ENCODE assay signal across 22 mouse cellular contexts in genomic region chr11:105975050-105975449, GRCm38 (mm10). TPM values are rescaled to one million over a fixed set of nuclear protein-coding genes. Genes with fewer than 3 reads are reported as not detected.
DNase-seq lines count a peak whose midpoint lies in the region; ATAC-seq lines count a peak whose summit lies in the region.
"Had no signal": no experiment of that assay in that cellular context is flagged by ENCODE, and none has a peak within 500 bp of the region (broad histone marks: within the 10 kb centered on the region; RNA-seq: fewer than 3 reads in every experiment).

No protein-coding gene starts in this region.

- ATAC-seq in kidney, embryonic 14.5 days (ENCODE audit: low FRiP score, low TSS enrichment) = no peak
- peak; percentile 26; the same call in 1 of the 2 replicates for ATAC-seq in megakaryocyte progenitor cell, adult 5-6 weeks (replicated peaks; ENCODE audit: poor library complexity)
- no peak for ATAC-seq in forebrain, embryonic 13.5 days
- ATAC-seq: inflammation-experienced regulatory T-cells, adult 6 months had no signal

- WGBS in kidney, embryonic 14.5 days = 86% methylated on average over 3 of the region's 3 CpGs
- 71% methylated on average over 3 of the region's 3 CpGs for WGBS in forebrain, embryonic 13.5 days

- H3K4me1 ChIP-seq in kidney, embryonic 14.5 days (ENCODE audit: control insufficient read depth, insufficient read depth, low read length) = no peaks in the 10 kb centered on the region
- H3K4me1 ChIP-seq in forebrain, embryonic 13.5 days = no peaks in the 10 kb centered on the region
- H3K4me1 ChIP-seq: embryonic facial prominence, embryonic 13.5 days; heart, embryonic 13.5 days; megakaryocyte, embryonic 14.5 days; neural tube, embryonic 15.5 days had no signal

- no peak overlapping the region for H3K4me3 ChIP-seq in kidney, embryonic 14.5 days (ENCODE audit: low read length)
- H3K4me3 ChIP-seq in forebrain, embryonic 13.5 days = no peak overlapping the region
- H3K4me3 ChIP-seq: embryonic facial prominence, embryonic 13.5 days; heart, embryonic 13.5 days; megakaryocyte, embryonic 14.5 days; neural tube, embryonic 15.5 days had no signal

- DNase-seq in kidney, adult 9 months = peak; percentile 61
- peak; percentile 74 for DNase-seq in cerebellum, adult 11-12 months
- peak; percentile 78 to 79 for DNase-seq in cerebellum, postnatal 10 days
- DNase-seq in urinary bladder, postnatal 4 days (ENCODE audit: low spot score in 2 of 2) = no peak
- DNase-seq: layer of hippocampus, adult 9-11 months; liver; lung, adult 2 months; retina, postnatal 1 day; thymus, postnatal 14 days had no signal

- no peak overlapping the region for H3K27ac ChIP-seq in kidney, embryonic 14.5 days (ENCODE audit: low read depth, low read length)
- H3K27ac ChIP-seq in forebrain, embryonic 13.5 days = no peak overlapping the region
- H3K27ac ChIP-seq: embryonic facial prominence, embryonic 13.5 days; heart, embryonic 13.5 days; neural tube, embryonic 15.5 days had no signal

- H3K36me3 ChIP-seq in kidney, embryonic 14.5 days (ENCODE audit: control insufficient read depth, insufficient read depth, low read length) = no peaks in the 10 kb centered on the region
- H3K36me3 ChIP-seq in forebrain, embryonic 13.5 days (ENCODE audit: poor library complexity, severe bottlenecking) = no peaks in the 10 kb centered on the region
- H3K36me3 ChIP-seq: embryonic facial prominence, embryonic 13.5 days; heart, embryonic 13.5 days; neural tube, embryonic 15.5 days had no signal

- no peak overlapping the region for H3K9ac ChIP-seq in kidney, embryonic 14.5 days (ENCODE audit: low read depth, low read length)
- H3K9ac ChIP-seq in forebrain, embryonic 13.5 days = no peak overlapping the region
- H3K9ac ChIP-seq: embryonic facial prominence, embryonic 13.5 days; heart, embryonic 13.5 days; neural tube, embryonic 15.5 days had no signal

- H3K9me3 ChIP-seq in kidney, embryonic 14.5 days (ENCODE audit: control insufficient read depth, low read length) = no peaks in the 10 kb centered on the region
- no peaks in the 10 kb centered on the region for H3K9me3 ChIP-seq in forebrain, embryonic 13.5 days (replicated peaks)
- H3K9me3 ChIP-seq: embryonic facial prominence, embryonic 13.5 days; heart, embryonic 13.5 days; megakaryocyte, embryonic 14.5 days; neural tube, embryonic 15.5 days had no signal

- H3K4me2 ChIP-seq in kidney, embryonic 14.5 days (replicated peaks; ENCODE audit: low read depth, low read length) = no peak overlapping the region
- H3K4me2 ChIP-seq in forebrain, embryonic 13.5 days = no peak overlapping the region
- H3K4me2 ChIP-seq: embryonic facial prominence, embryonic 13.5 days; heart, embryonic 13.5 days; neural tube, embryonic 15.5 days had no signal

- no peaks in the 10 kb centered on the region for H3K27me3 ChIP-seq in kidney, embryonic 14.5 days (ENCODE audit: control insufficient read depth, insufficient read depth, low read length)
- no peaks in the 10 kb centered on the region for H3K27me3 ChIP-seq in forebrain, embryonic 13.5 days

RNA-seq across cellular contexts. Expression of gene Ace, which starts 7.3 kb away (rescaled TPM):
- 1.4 and 4.8 TPM in 2 replicates for polyA plus RNA-seq in kidney, embryonic 14.5 days (2014; fragmentation: Nextera tagmentation; extraction: Ambion mirVana)
- total RNA-seq in megakaryocyte progenitor cell, adult 5-6 weeks (2015) = 0.15 and 0.59 TPM in 2 replicates
- 0.04 and 0.10 TPM in 2 replicates for total RNA-seq in megakaryocyte progenitor cell, adult 5-6 weeks (2017)
- 0.57 and 0.97 TPM in 2 replicates for polyA plus RNA-seq in forebrain, embryonic 13.5 days (2015; fragmentation: Nextera tagmentation; extraction: Ambion mirVana)
- polyA plus RNA-seq: inflammation-experienced regulatory T-cells, adult 6 months had no signal

RNA-seq across cellular contexts. Expression of gene Ace3, which starts 19.4 kb away (rescaled TPM):
- not detected in 2 replicates for polyA plus RNA-seq in kidney, embryonic 14.5 days (2014; fragmentation: Nextera tagmentation; extraction: Ambion mirVana)
- not detected in 2 replicates for total RNA-seq in megakaryocyte progenitor cell, adult 5-6 weeks (2015)
- total RNA-seq in megakaryocyte progenitor cell, adult 5-6 weeks (2017) = not detected in 2 replicates
- polyA plus RNA-seq in forebrain, embryonic 13.5 days (2015; fragmentation: Nextera tagmentation; extraction: Ambion mirVana) = not detected in 2 replicates
- total RNA-seq: adrenal gland, postnatal 36 days; gastrocnemius, postnatal 25 days; hematopoietic stem cell, adult 5-6 weeks; left cerebral cortex, postnatal 25 days had no signal
- polyA plus RNA-seq: embryonic facial prominence, embryonic 13.5 days; frontal cortex, adult 2 months; heart, embryonic 13.5 days; inflammation-experienced regulatory T-cells, adult 6 months; neural tube, embryonic 15.5 days had no signal

RNA-seq across cellular contexts. Expression of gene Cyb561, which starts 21.9 kb away (rescaled TPM):
- polyA plus RNA-seq in kidney, embryonic 14.5 days (2014; fragmentation: Nextera tagmentation; extraction: Ambion mirVana) = 16.9 and 25.2 TPM in 2 replicates
- total RNA-seq in megakaryocyte progenitor cell, adult 5-6 weeks (2015) = 0.52 and 0.90 TPM in 2 replicates
- 0.68 and 0.96 TPM in 2 replicates for total RNA-seq in megakaryocyte progenitor cell, adult 5-6 weeks (2017)
- polyA plus RNA-seq in forebrain, embryonic 13.5 days (2015; fragmentation: Nextera tagmentation; extraction: Ambion mirVana) = 17.2 and 21.4 TPM in 2 replicates

RNA-seq across cellular contexts. Expression of gene Kcnh6, which starts 32.9 kb away (rescaled TPM):
- 0.10 and 0.14 TPM in 2 replicates for polyA plus RNA-seq in kidney, embryonic 14.5 days (2014; fragmentation: Nextera tagmentation; extraction: Ambion mirVana)
- 0.15 and 0.20 TPM in 2 replicates for total RNA-seq in megakaryocyte progenitor cell, adult 5-6 weeks (2015)
- not detected in 2 replicates for total RNA-seq in megakaryocyte progenitor cell, adult 5-6 weeks (2017)
- 0.40 and 0.54 TPM in 2 replicates for polyA plus RNA-seq in forebrain, embryonic 13.5 days (2015; fragmentation: Nextera tagmentation; extraction: Ambion mirVana)
- total RNA-seq: gastrocnemius, postnatal 25 days had no signal

Comparison
In these comparisons a context has a peak if more than half of its experiments do, and no peak if none do; other contexts are left out.
1. DNase-seq: peak in kidney, adult 9 months (single experiment), cerebellum, adult 11-12 months (single experiment) and cerebellum, postnatal 10 days (2 of 2); none in urinary bladder, postnatal 4 days (0 of 2).